Mouse (Mus musculus) left cerebral cortex, adult 9 months (tissue): ENCODE data around the gene Kansl1l.

ENCODE experiments used
- DNase-seq, 2 experiments: peaks; one replicate each; pipeline ENCODE4 v3.0.0; 2022; ENCODE audit warnings: low spot score in 2 of 2

Kansl1l gene

GRCm38 (mm10) chr1:66817453-66817839 lies at the start of gene Kansl1l:
Gene Kansl1l, minus strand, starts transcription at chr1:66817562.
- DNase-seq = peak; percentile 76 to 92

GRCm38 (mm10) chr1:66865633-66866032 lies 48.3 kb upstream of the Kansl1l start:
- no peak for DNase-seq

GRCm38 (mm10) chr1:66863741-66864495 lies 46.6 kb upstream of the Kansl1l start:
- DNase-seq = no peak

- DNase-seq = peak in 1 of 2 experiments; percentile 55
Observed at GRCm38 (mm10) chr1:66862712-66863511, 45.5 kb upstream of the Kansl1l start, which contains the start of gene Acadl. Gene Acadl, minus strand, starts transcription at chr1:66863277.

- DNase-seq = no peak
Observed at GRCm38 (mm10) chr1:66861764-66862672, 44.7 kb upstream of the Kansl1l start.

GRCm38 (mm10) chr1:66847506-66847905 lies 30.1 kb upstream of the Kansl1l start:
- no peak for DNase-seq

- DNase-seq = no peak
Observed at GRCm38 (mm10) chr1:66845690-66846318, 28.4 kb upstream of the Kansl1l start.

- DNase-seq = no peak
Observed at GRCm38 (mm10) chr1:66841938-66842337, 24.6 kb upstream of the Kansl1l start.

GRCm38 (mm10) chr1:66841510-66841909 lies 24.1 kb upstream of the Kansl1l start:
- DNase-seq = no peak

- no peak for DNase-seq
Observed at GRCm38 (mm10) chr1:66839755-66840438, 22.5 kb upstream of the Kansl1l start.

GRCm38 (mm10) chr1:66839135-66839534 lies 21.8 kb upstream of the Kansl1l start:
- no peak for DNase-seq

GRCm38 (mm10) chr1:66838184-66839042 lies 21.1 kb upstream of the Kansl1l start:
- peak in 1 of 2 experiments; percentile 86 for DNase-seq

GRCm38 (mm10) chr1:66837207-66837606 lies 19.8 kb upstream of the Kansl1l start:
- DNase-seq = no peak

GRCm38 (mm10) chr1:66832636-66833165 lies 15.3 kb upstream of the Kansl1l start:
- DNase-seq = no peak

GRCm38 (mm10) chr1:66831824-66832600 lies 14.7 kb upstream of the Kansl1l start:
- DNase-seq = no peak

GRCm38 (mm10) chr1:66829400-66830080 lies 12.2 kb upstream of the Kansl1l start:
- DNase-seq = no peak

- no peak for DNase-seq
Observed at GRCm38 (mm10) chr1:66821966-66822365, 4.6 kb upstream of the Kansl1l start.

- DNase-seq = no peak
Observed at GRCm38 (mm10) chr1:66820241-66820640, 2.9 kb upstream of the Kansl1l start.
